Mouse (Mus musculus): Measurements from ENCODE around the gene Specc1l.
"Not testable (repeated sequence)": the region's sequence is repeated elsewhere in the genome, so short reads cannot be mapped to it uniquely, and the experiment has no call there.

Specc1l gene

GRCm38 (mm10) chr10:75352541-75352940 is 140.7 kb downstream of the Specc1l start:
- Histone ChIP-seq H3K27me3 (ENCODE audit: control insufficient read depth, insufficient read depth, low read length, poor library complexity, severe bottlenecking) (no peaks in the 10 kb centered on the region), H3K36me3 (ENCODE audit: control insufficient read depth, insufficient read depth, low read length, poor library complexity, severe bottlenecking) (no peaks in the 10 kb centered on the region)
- DNase-seq (ENCODE audit: low read depth, low spot score): no peak

GRCm38 (mm10) chr10:75353838-75354241 is 142.0 kb downstream of the Specc1l start:
- not testable (repeated sequence) for H3K36me3 ChIP-seq (ENCODE audit: control insufficient read depth, insufficient read depth, low read length, poor library complexity, severe bottlenecking); H3K27me3 ChIP-seq (ENCODE audit: control insufficient read depth, insufficient read depth, low read length, poor library complexity, severe bottlenecking); DNase-seq (ENCODE audit: low read depth, low spot score)

GRCm38 (mm10) chr10:75355341-75355740 is 143.5 kb downstream of the Specc1l start:
- no peak for DNase-seq (ENCODE audit: low read depth, low spot score)
- Histone ChIP-seq H3K36me3 (ENCODE audit: control insufficient read depth, insufficient read depth, low read length, poor library complexity, severe bottlenecking) (no peaks in the 10 kb centered on the region), H3K27me3 (ENCODE audit: control insufficient read depth, insufficient read depth, low read length, poor library complexity, severe bottlenecking) (no peaks in the 10 kb centered on the region)
